Mouse (Mus musculus) cortical plate, adult 2 months (tissue): ENCODE measurements around the gene Gm49355. TPM values are rescaled to one million over a fixed set of nuclear protein-coding genes. Genes with fewer than 3 reads are reported as not detected.

Source experiments
- H3K27ac ChIP-seq: fragments of 200-500 bp; 2 replicates; pipeline ENCODE4 v1.5.1; 2012; ENCODE audit warnings: low read length, control low read depth, inconsistent platforms; ENCODE audit not compliant: insufficient read depth
- H3K4me1 ChIP-seq: fragments of 200-500 bp; 2 replicates; pipeline ENCODE4 v1.6.1; 2011; ENCODE audit warnings: low read length; ENCODE audit not compliant: control insufficient read depth, insufficient read depth
- H3K4me3 ChIP-seq: fragments of 200-500 bp; 2 replicates; pipeline ENCODE4 v1.5.1; 2011; ENCODE audit warnings: mild to moderate bottlenecking, low read length, control low read depth; ENCODE audit not compliant: insufficient read depth
- CTCF ChIP-seq: fragments of 200-500 bp; IDR thresholded peaks from 2 replicates; pipeline ENCODE4 v1.5.1; 2011; ENCODE audit warnings: mild to moderate bottlenecking, control low read depth, low read length; ENCODE audit not compliant: insufficient read depth; ENCODE audit errors: extremely low read depth
- POLR2A ChIP-seq: fragments of 200-500 bp; IDR thresholded peaks from 2 replicates; pipeline ENCODE4 v1.6.1; 2011; ENCODE audit warnings: mild to moderate bottlenecking, low read length, control low read depth; ENCODE audit not compliant: insufficient read depth; ENCODE audit errors: extremely low read depth
- polyA plus RNA-seq: library from polyadenylated mRNA; depleted of rRNA; stranded (reverse); fragments of >200 nt; gene quantifications from 2 replicates; pipeline ENCODE4 v1.2.3, GENCODE M21; 2012

Gene Gm49355
- polyA plus RNA-seq, 1 experiment = 0.31 TPM

GRCm38 (mm10) chr14:12342458-12343131 lies 58.8 kb downstream of the Gm49355 start:
- Histone ChIP-seq H3K27ac (peak overlapping the region; percentile 28; the same call in 1 of the 2 replicates), H3K4me3 (peak overlapping the region; percentile 82), H3K4me1 (no peaks in the 10 kb centered on the region)
- TF ChIP-seq CTCF (no peak), POLR2A (no peak)

DNA sequence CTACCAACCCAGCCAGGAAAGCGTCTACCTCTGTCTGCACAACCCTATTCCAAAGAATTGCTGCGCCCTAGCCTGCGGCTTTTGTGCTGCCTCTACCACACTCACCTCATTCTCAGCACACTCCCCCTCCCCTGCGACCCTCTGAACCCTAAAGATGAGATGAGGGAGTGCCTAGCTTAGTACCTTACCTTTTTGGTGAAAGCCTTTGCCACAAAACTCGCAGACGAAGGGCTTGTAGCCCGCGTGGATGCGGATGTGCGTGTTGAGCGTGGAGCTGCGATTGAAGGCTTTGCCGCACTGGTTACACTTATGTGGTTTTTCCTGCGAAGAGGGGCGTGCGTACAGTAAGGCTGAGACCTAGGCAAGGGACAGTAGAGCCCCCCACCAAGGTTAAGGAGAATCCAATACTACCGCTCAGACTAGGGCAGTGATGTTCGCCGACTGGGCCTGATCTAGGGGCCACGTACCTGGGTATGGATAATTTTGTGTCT lies 59.7 kb downstream of the Gm49355 start:
- TF ChIP-seq CTCF = no peak
- no peak for TF ChIP-seq POLR2A
- peak overlapping the region; percentile 32; the same call in 1 of the 2 replicates for H3K27ac ChIP-seq
- H3K4me3 ChIP-seq = peak overlapping the region; percentile 82
- H3K4me1 ChIP-seq = no peaks in the 10 kb centered on the region

DNA sequence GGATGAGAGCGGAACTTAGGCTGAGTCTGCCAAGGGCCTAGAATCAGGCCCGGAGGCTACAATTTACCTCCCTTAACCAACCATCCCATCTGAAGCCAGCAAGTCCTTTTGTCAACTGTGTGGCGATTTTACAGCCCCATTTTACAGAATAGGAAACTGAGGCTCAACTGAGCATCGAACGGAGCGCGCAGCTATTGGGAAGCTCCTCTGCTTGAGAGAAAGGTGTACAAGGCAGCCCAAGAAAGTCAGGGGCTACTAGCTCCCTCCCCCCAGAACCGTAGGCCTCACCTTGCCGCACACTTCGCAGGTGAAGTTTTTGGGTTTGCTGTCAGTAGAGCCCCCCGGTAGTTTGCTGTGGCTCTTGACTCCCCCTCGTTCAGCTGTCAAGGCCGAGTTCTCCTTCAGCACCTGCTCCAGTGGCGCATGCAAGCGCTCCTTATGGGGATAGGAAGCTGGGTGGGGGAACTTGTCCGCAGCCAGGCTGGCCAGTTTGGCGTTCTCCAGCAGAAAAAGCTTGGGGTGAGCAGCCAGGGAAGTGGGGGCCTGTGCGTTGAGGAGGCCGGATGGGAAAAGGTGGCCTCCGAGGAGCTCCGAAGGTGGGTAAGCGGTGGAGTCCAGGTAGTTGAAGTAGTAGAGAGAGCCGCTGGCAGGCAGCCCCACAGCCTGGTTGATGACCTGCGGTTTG lies 60.4 kb downstream of the Gm49355 start:
- Histone ChIP-seq H3K4me1 (no peaks in the 10 kb centered on the region), H3K4me3 (peak overlapping the region; percentile 82), H3K27ac (peak overlapping the region; percentile 32)
- TF ChIP-seq CTCF = no peak
- no peak for TF ChIP-seq POLR2A

DNA sequence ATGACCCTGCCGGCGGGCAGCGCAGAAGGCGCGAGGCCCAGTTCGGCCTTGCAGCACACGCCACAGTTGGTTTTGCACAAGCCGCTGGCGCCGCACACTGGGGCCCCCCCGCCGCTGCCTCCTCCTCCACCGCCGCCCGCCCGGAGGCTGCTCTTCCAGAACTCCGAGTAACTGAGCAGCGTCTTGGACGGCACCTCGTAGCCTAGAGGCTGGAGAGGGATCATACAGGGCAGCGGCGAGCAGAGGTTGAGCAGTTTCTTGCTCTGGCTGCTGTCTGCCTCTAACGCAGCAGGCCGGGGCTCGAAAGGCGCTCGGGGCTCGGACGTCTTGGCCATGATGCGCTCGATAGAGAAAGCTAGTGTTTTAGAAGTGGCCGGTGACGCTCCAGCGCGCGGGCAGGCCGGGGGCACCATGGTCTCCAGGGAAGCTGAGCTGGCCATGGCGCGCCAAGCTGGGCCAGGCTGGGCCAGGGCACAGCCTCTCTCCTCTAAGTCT lies 61.0 kb downstream of the Gm49355 start:
- TF ChIP-seq CTCF (no peak), POLR2A (no peak)
- Histone ChIP-seq H3K4me1 (no peaks in the 10 kb centered on the region), H3K27ac (peak overlapping the region; percentile 32), H3K4me3 (peak overlapping the region; percentile 82)

DNA sequence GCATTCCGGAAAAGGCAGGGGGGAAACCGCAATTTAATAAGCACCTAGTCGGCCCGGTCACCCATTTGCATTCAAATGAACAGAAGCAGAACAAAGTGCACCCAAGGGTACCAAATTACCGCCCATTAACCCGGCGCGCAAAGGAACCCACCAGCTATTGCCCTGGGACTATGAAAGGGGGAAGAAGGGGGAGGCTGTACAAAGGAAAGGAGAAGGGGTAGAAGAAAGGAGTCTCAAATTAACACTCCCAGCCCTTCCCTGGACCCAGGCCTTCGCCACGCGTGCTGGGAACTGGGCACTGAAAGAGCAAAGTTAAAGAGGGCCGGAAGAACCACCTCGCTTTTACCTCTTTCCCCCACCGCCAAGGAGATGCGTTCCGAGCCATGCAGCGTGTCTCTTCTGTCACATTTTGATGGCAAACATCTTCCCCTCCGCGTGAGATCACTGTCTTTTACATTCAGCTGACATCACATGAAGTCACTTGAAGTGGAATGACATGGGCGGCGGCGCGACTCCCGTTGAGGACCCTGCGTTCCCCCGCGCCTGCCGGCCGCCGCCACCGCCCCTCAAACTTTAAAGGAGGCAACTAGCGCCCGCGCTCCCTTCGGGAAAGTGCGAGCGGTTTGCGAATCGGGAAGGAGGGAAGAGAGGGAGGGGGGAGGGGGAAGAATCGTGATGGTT lies 61.6 kb downstream of the Gm49355 start:
- Histone ChIP-seq H3K4me3 (peak overlapping the region; percentile 82), H3K27ac (peak overlapping the region; percentile 32), H3K4me1 (no peaks in the 10 kb centered on the region)
- TF ChIP-seq CTCF (no peak), POLR2A (no peak)

DNA sequence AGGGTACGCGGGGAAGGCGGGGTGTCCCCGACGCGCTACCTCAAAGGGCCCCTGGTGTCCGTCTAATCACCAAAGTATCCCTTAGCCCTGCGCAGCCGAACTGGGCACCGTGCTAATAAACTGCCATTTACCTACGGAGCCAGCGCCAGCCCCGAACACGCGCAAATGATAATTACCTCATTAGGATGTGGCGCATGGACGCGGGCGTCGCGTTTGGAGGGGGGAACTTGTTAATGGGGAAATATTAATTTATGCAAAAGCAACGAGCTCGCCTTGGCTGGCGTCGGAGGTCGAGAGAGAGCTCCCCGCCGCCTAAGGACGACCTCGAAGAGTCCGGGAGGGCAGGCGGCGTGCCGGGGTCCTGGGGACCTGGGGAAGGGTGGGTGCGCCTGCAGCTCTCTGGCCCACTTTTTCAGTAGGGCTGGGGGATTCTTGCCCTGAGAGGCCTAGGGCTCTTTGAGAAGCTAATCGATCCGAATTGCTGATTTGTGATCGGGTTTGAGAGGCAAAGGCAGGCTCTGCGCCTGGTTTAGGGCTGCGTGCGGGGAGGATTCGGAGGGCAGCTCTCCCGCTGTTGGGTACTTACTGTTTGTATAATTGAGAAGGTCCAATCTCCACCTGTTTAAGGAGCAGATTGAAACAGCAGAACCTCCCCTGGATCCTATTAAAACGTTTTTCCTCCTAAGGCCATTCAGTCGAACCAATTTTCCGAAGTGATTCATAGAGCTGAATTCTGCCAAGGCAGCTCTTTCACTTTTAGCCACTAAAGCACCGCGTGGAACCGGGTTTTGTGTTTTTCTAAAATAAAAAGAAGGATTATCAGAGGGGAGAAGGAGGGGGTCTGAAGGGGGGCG lies 62.5 kb downstream of the Gm49355 start:
- Histone ChIP-seq H3K4me3 (peak overlapping the region; percentile 82), H3K4me1 (no peaks in the 10 kb centered on the region), H3K27ac (peak overlapping the region; percentile 70)
- TF ChIP-seq POLR2A (no peak), CTCF (no peak)

DNA sequence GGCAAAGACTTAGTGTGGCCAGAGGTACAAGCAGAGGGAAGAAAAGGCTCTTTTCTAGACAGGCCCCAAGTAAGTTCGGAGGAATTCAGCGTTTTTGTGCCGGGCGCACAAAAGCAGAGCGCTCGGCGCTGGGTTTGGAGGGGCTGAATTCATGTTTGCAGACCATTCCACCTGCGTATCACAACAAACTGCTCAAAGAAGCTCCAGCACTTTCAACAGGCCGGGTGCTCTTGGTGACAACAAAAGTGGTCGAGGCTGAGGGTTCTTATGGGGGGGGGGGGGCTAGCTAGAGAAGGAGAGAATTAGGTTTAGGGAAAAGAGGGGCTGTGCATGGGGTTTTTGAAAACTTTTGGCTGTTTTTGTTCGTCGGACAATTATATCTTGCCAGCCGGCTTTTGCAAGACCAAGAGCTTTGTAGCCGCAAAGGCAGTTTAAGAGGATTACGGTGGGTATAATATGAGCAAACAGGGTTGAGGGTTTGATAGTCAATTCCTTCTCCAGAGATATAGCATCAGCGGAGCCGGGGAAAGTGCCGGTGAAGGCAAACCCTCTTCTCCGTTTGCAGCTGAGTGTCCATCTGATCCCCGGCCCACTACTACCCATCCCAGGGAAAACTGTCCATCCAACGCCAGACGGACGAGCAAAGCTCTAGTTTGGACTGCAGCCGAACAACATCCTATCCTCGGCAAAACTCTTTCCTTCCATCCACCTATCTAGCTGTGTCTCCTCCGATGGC lies 63.3 kb downstream of the Gm49355 start:
- no peak for TF ChIP-seq CTCF
- no peak for TF ChIP-seq POLR2A
- Histone ChIP-seq H3K4me1 (no peaks in the 10 kb centered on the region), H3K4me3 (peak overlapping the region; percentile 82; the same call in 1 of the 2 replicates), H3K27ac (peak overlapping the region; percentile 29; the same call in 1 of the 2 replicates)

DNA sequence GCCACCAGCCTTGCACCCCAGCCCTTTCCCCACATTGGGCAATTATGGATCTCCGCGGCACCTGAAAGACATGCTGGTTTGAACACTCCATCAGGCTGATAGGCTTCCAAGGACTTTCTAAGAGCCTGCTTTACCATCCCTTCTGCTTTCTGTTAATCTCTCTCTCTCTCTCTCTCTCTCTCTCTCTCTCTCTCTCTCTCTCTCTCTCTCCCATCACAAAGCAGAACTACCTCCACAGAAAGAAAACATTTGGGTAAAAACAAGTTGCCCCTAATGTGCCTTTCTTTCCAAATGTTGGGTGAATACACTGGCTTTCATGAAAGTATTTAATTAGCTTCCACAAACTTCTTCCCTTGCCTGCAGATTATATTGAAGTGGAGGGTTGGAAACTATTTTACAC lies 64.3 kb downstream of the Gm49355 start, which contains the start of gene Fezf2:
Gene Fezf2 (minus strand): TSS at position 101 of the 400 bp plus-strand sequence.
- no peak within 1 kb of the TSS; the same call in 1 of the 2 replicates for H3K4me3 ChIP-seq
- H3K27ac ChIP-seq = peak within 1 kb of the TSS; percentile 69; the same call in 1 of the 2 replicates
- no peak for TF ChIP-seq POLR2A
- no peak for TF ChIP-seq CTCF
- no peaks in the 10 kb centered on the region for H3K4me1 ChIP-seq
